Mouse (Mus musculus) adrenal gland, adult 2 months (tissue): ENCODE data around the gene Fus. TPM values are rescaled to one million over a fixed set of nuclear protein-coding genes. Genes with fewer than 3 reads are reported as not detected.
A peak's percentile ranks its signal among the peaks of the same experiment; 100 is the strongest.
"Not testable (repeated sequence)": the region's sequence is repeated elsewhere in the genome, so short reads cannot be mapped to it uniquely, and the experiment has no call there.

ENCODE experiments used
- DNase-seq: peaks from one replicate; pipeline ENCODE4 v3.0.0; 2021
- long read RNA-seq: library from polyadenylated mRNA; stranded (forward); transcript quantifications from one replicate; pipeline ENCODE4 v2.0.0, GENCODE M21; 2021
- polyA plus RNA-seq: library from polyadenylated mRNA; depleted of rRNA; stranded (reverse); fragments of >200 nt; gene quantifications from 2 replicates; pipeline ENCODE4 v1.2.3, GENCODE M21; 2012; rRNA removed
- total RNA-seq, 2 experiments: library from RNA; stranded (reverse); gene quantifications; 2 replicates each; pipeline ENCODE4 v1.2.3; 2021

Fus gene
- total RNA-seq (100 to 1,000 TPM; 176 to 229 TPM), polyA plus RNA-seq (139 and 145 TPM in 2 replicates)
- long read RNA-seq, full-length matches to known transcripts: 24 of 53 reads
- long read RNA-seq, partial matches to known transcripts: 25 of 53 reads
- long read RNA-seq, other reads (novel, unspliced or antisense): 4 of 53 reads

GRCm38 (mm10) chr7:127967004-127967921 lies at the start of gene Fus:
TSS of gene Fus (plus strand) at chr7:127967457.
- DNase-seq: peak; percentile 96

GRCm38 (mm10) chr7:127918203-127918602 lies 49.1 kb upstream of the Fus start:
- DNase-seq: no peak

GRCm38 (mm10) chr7:127919290-127919689 lies 48.0 kb upstream of the Fus start:
- DNase-seq: no peak

GRCm38 (mm10) chr7:127921516-127921915 lies 45.7 kb upstream of the Fus start:
- DNase-seq: no peak

GRCm38 (mm10) chr7:127922451-127923275 lies 44.6 kb upstream of the Fus start:
- no peak for DNase-seq

GRCm38 (mm10) chr7:127923714-127924113 lies 43.5 kb upstream of the Fus start:
- DNase-seq: no peak

GRCm38 (mm10) chr7:127925252-127925651 lies 42.0 kb upstream of the Fus start:
- no peak for DNase-seq

GRCm38 (mm10) chr7:127926066-127926465 lies 41.2 kb upstream of the Fus start:
- DNase-seq: no peak

GRCm38 (mm10) chr7:127926846-127927245 lies 40.4 kb upstream of the Fus start:
- no peak for DNase-seq

- no peak for DNase-seq
These were observed 39.5 kb upstream of the Fus start for GRCm38 (mm10) chr7:127927726-127928125.

- DNase-seq: no peak
These were observed 38.7 kb upstream of the Fus start for GRCm38 (mm10) chr7:127928596-127928995.

GRCm38 (mm10) chr7:127929923-127930322 lies 37.3 kb upstream of the Fus start, which contains the start of gene Prss8:
TSS of gene Prss8 (minus strand) at chr7:127930104.
- DNase-seq: no peak

GRCm38 (mm10) chr7:127930636-127931035 lies 36.6 kb upstream of the Fus start:
- no peak for DNase-seq

- peak; percentile 68 for DNase-seq
These were observed 35.7 kb upstream of the Fus start for GRCm38 (mm10) chr7:127931351-127932135.

- no peak for DNase-seq
These were observed 34.8 kb upstream of the Fus start for GRCm38 (mm10) chr7:127932273-127933031.

- DNase-seq: no peak
These were observed 33.2 kb upstream of the Fus start for GRCm38 (mm10) chr7:127934075-127934474.

GRCm38 (mm10) chr7:127935028-127935722 lies 32.1 kb upstream of the Fus start:
- peak; percentile 97 for DNase-seq

GRCm38 (mm10) chr7:127935748-127936159 lies 31.5 kb upstream of the Fus start:
- DNase-seq: no peak

- no peak for DNase-seq
These were observed 30.9 kb upstream of the Fus start for GRCm38 (mm10) chr7:127936216-127936884.

- DNase-seq: not testable (repeated sequence)
These were observed 25.2 kb upstream of the Fus start for GRCm38 (mm10) chr7:127942097-127942496.
